Mouse (Mus musculus) embryo, embryonic 10 days (tissue): ENCODE results near the gene Gm4491.

Source experiments
- DNase-seq: peaks from one replicate; pipeline ENCODE4 v3.0.0-alpha.2; 2015; ENCODE audit warnings: low spot score

Gene Gm4491

GRCm38 (mm10) chr14:57115823-57116544 is at the start of gene Gm4491:
Gm4491 (minus strand) TSS chr14:57115883.
- DNase-seq = peak; percentile 68

GRCm38 (mm10) chr14:57161833-57162232 is 46.1 kb upstream of the Gm4491 start:
- no peak for DNase-seq

GRCm38 (mm10) chr14:57161201-57161600 is 45.5 kb upstream of the Gm4491 start:
- DNase-seq = no peak

GRCm38 (mm10) chr14:57154916-57155315 is 39.2 kb upstream of the Gm4491 start:
- no peak for DNase-seq

GRCm38 (mm10) chr14:57145741-57146140 is 30.1 kb upstream of the Gm4491 start:
- peak; percentile 51 for DNase-seq

- no peak for DNase-seq
Measured at GRCm38 (mm10) chr14:57135265-57135664, 19.6 kb upstream of the Gm4491 start.

- no peak for DNase-seq
Measured at GRCm38 (mm10) chr14:57133161-57133661, 17.5 kb upstream of the Gm4491 start, which contains the start of gene Gjb6. Gjb6 (minus strand) TSS chr14:57133611.

- no peak for DNase-seq
Measured at GRCm38 (mm10) chr14:57127383-57127782, 11.7 kb upstream of the Gm4491 start.

GRCm38 (mm10) chr14:57122295-57122694 is 6.6 kb upstream of the Gm4491 start:
- DNase-seq = no peak

- DNase-seq = peak; percentile 58
Measured at GRCm38 (mm10) chr14:57109194-57109593, 6.5 kb downstream of the Gm4491 start.

- DNase-seq = no peak
Measured at GRCm38 (mm10) chr14:57107916-57108315, 7.8 kb downstream of the Gm4491 start.

GRCm38 (mm10) chr14:57107091-57107490 is 8.6 kb downstream of the Gm4491 start:
- DNase-seq = no peak

GRCm38 (mm10) chr14:57105721-57106120 is 10.0 kb downstream of the Gm4491 start:
- no peak for DNase-seq

GRCm38 (mm10) chr14:57105111-57105510 is 10.6 kb downstream of the Gm4491 start:
- DNase-seq = no peak

GRCm38 (mm10) chr14:57104106-57105023 is 11.3 kb downstream of the Gm4491 start, which contains the start of gene Gjb2:
Gjb2 (minus strand) TSS chr14:57104702.
- DNase-seq = peak; percentile 61

GRCm38 (mm10) chr14:57103711-57104105 is 12.0 kb downstream of the Gm4491 start:
- no peak for DNase-seq

GRCm38 (mm10) chr14:57103121-57103520 is 12.6 kb downstream of the Gm4491 start:
- DNase-seq = no peak

GRCm38 (mm10) chr14:57101623-57102022 is 14.1 kb downstream of the Gm4491 start:
- DNase-seq = no peak

- DNase-seq = no peak
Measured at GRCm38 (mm10) chr14:57095855-57096254, 19.8 kb downstream of the Gm4491 start.

- DNase-seq = peak; percentile 74
Measured at GRCm38 (mm10) chr14:57093029-57093428, 22.7 kb downstream of the Gm4491 start.

- no peak for DNase-seq
Measured at GRCm38 (mm10) chr14:57090001-57090400, 25.7 kb downstream of the Gm4491 start.

- DNase-seq = no peak
Measured at GRCm38 (mm10) chr14:57089107-57089506, 26.6 kb downstream of the Gm4491 start.
